Mouse (Mus musculus) myocyte (in vitro differentiated cells): ENCODE data around the gene Ndufs7. TPM values are rescaled to one million over a fixed set of nuclear protein-coding genes. Genes with fewer than 3 reads are reported as not detected.

Experiments
- H3K27me3 ChIP-seq: one replicate; pipeline ENCODE4 v1.6.1; 2011; ENCODE audit not compliant: control insufficient read depth, insufficient read depth, insufficient read length
- H3K36me3 ChIP-seq: one replicate; pipeline ENCODE4 v1.6.1; 2011; ENCODE audit not compliant: control insufficient read depth, insufficient read depth
- H3K4me2 ChIP-seq: one replicate; pipeline ENCODE4 v1.6.1; 2011; ENCODE audit warnings: low read depth, control low read depth
- H3K4me3 ChIP-seq: one replicate; pipeline ENCODE4 v1.5.1; 2011; ENCODE audit warnings: mild to moderate bottlenecking, control low read depth, moderate library complexity
- H3K79me2 ChIP-seq: one replicate; pipeline ENCODE4 v1.6.1; 2011; ENCODE audit not compliant: control insufficient read depth, insufficient read depth
- H3ac ChIP-seq: one replicate; pipeline ENCODE4 v1.6.1; 2011; ENCODE audit not compliant: control insufficient read depth, insufficient read length
- CEBPB ChIP-seq: IDR thresholded peaks from 2 replicates; pipeline ENCODE4 v1.6.1; 2011; ENCODE audit warnings: mild to moderate bottlenecking, moderate library complexity; ENCODE audit not compliant: poor library complexity, insufficient read depth, severe bottlenecking
- E2F4 ChIP-seq: IDR thresholded peaks from one replicate; pipeline ENCODE4 v1.6.1; 2011; ENCODE audit warnings: mild to moderate bottlenecking, control low read depth, moderate library complexity; ENCODE audit not compliant: insufficient read depth
- MAX ChIP-seq: IDR thresholded peaks from one replicate; pipeline ENCODE4 v1.6.1; 2011; ENCODE audit warnings: low read depth, mild to moderate bottlenecking, control low read depth
- MYOD1 ChIP-seq, 3 experiments: IDR thresholded peaks; one replicate each; pipeline ENCODE4 v1.6.1; 2011; ENCODE audit warnings: control low read depth in 2 of 3, low read depth in 2 of 3, mild to moderate bottlenecking in 2 of 3, moderate library complexity in 1 of 3; ENCODE audit not compliant: insufficient read length in 2 of 3, control insufficient read depth in 1 of 3
- MYOG ChIP-seq, 3 experiments: IDR thresholded peaks; one replicate each; pipeline ENCODE4 v1.6.1; 2011; ENCODE audit warnings: control low read depth in 2 of 3, low read depth in 2 of 3, mild to moderate bottlenecking in 2 of 3; ENCODE audit not compliant: insufficient read length in 2 of 3, control insufficient read depth in 1 of 3, insufficient read depth in 1 of 3
- POLR2A ChIP-seq: IDR thresholded peaks from one replicate; pipeline ENCODE4 v1.6.1; 2011; ENCODE audit warnings: low read depth, mild to moderate bottlenecking, control low read depth, moderate library complexity; ENCODE audit not compliant: insufficient read length
- POLR2AphosphoS2 ChIP-seq: IDR thresholded peaks from one replicate; pipeline ENCODE4 v1.6.1; 2011; ENCODE audit warnings: low read depth, control low read depth; ENCODE audit not compliant: insufficient read length
- REST ChIP-seq: IDR thresholded peaks from one replicate; pipeline ENCODE4 v1.6.1; 2011; ENCODE audit warnings: mild to moderate bottlenecking, control low read depth, moderate library complexity; ENCODE audit not compliant: insufficient read depth, insufficient read length
- SRF ChIP-seq: IDR thresholded peaks from one replicate; pipeline ENCODE4 v1.6.1; 2011; ENCODE audit warnings: low read depth; ENCODE audit not compliant: control insufficient read depth, insufficient read length
- TCF12 ChIP-seq: IDR thresholded peaks from one replicate; pipeline ENCODE4 v1.6.1; 2011; ENCODE audit warnings: mild to moderate bottlenecking, control low read depth; ENCODE audit not compliant: poor library complexity, insufficient read depth, severe bottlenecking
- TCF3 ChIP-seq: IDR thresholded peaks from one replicate; pipeline ENCODE4 v1.6.1; 2011; ENCODE audit warnings: low read depth, control low read depth; ENCODE audit not compliant: insufficient read length
- USF1 ChIP-seq: IDR thresholded peaks from one replicate; pipeline ENCODE4 v1.6.1; 2011; ENCODE audit warnings: low read depth, mild to moderate bottlenecking, control low read depth, moderate library complexity
- polyA plus RNA-seq: library from polyadenylated mRNA; unstranded; fragments of >200 nt; fragmentation: generic; extraction: Trizol; gene quantifications from one replicate; pipeline ENCODE4 v1.2.1, GENCODE M21; 2012; ENCODE audit warnings: missing spikeins

Gene Ndufs7
- polyA plus RNA-seq, 1 experiment: 407 TPM

DNA sequence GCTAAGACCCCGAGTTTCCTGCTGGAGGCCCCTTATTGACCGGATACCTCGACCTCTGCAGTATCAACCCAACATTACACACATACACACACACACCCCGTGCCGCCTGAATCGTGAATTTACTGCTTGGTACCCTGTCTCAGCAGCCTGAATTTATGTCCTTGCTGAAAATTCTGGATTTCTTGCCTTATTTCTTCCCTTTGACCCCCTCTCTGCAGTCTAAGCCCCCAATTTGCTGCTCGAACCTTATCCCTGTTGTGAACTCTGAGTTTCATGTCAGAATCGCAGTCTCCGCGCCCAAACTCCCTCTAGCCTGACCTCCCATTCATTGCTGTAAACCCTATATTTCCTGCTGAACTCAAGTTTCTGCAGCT, 21.8 kb upstream of the Ndufs7 start:
- Histone ChIP-seq H3K4me3 (peak overlapping the region; percentile 33), H3K79me2 (peaks cover 21% of the 10 kb centered on the region), H3K36me3 (peaks cover 14% of the 10 kb centered on the region), H3K4me2 (peak overlapping the region; percentile 98), H3K27me3 (no peaks in the 10 kb centered on the region), H3ac (peak overlapping the region; percentile 14)
- TF ChIP-seq SRF (no peak), MYOD1 (IDR thresholded peaks at IDR 0.05; ENCODE audit: control insufficient read depth in 1 of 3, insufficient read length in 2 of 3, low read depth in 2 of 3) (no peak), POLR2AphosphoS2 (no peak), MYOG (IDR thresholded peaks at IDR 0.05; ENCODE audit: control insufficient read depth in 1 of 3, insufficient read depth in 1 of 3, insufficient read length in 2 of 3, low read depth in 2 of 3) (no peak), USF1 (no peak), POLR2A (no peak), MAX (no peak)

DNA sequence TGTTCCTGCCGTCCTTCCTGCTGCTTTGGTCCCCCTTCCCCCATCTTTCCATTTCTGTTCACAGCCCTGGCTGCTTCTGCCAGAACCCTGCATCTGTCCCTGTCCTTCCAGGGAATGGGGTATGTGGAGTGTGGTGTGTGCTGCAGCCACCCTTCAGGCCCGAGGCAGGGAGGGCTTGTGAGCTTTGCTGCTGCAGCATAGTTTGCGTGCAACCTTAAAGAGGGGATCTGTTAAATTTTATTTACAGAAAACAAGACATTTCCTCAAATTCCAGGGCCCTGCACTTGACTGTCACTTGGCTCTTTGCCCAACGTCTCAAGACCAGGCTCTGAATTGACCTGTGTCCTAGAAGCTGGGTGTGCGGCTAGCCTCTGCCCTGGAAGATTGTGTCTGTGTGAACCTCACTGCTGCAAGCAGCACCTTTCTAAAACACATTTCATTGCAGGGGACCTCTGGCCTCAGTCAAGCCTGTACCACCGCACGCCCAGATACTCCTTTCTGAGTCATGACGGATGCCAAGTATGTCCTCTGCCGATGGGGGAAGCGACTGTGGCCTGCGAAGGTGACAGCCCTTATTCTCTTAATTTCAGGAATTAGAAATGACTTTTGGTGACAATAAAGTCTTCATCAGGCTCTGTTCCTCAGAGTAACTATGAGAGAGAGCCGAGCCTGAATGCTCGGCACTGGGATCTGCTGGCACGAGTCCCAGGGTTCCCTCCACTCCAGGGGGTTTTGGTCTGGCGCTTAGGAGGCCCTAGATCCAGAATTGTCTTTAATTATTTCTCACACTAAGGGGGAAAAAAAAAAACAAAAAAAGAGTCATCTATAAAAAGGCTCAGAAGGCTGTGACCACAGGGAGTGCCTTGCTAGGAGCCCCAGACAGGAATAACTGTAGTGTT, 20.8 kb upstream of the Ndufs7 start:
- Histone ChIP-seq H3K4me3 (peak overlapping the region; percentile 33), H3K79me2 (peaks cover 21% of the 10 kb centered on the region), H3K4me2 (peak overlapping the region; percentile 98), H3K36me3 (peaks cover 14% of the 10 kb centered on the region), H3ac (no peak overlapping the region), H3K27me3 (no peaks in the 10 kb centered on the region)
- no peak for TF ChIP-seq CEBPB
- TF ChIP-seq SRF: no peak
- TF ChIP-seq REST: no peak
- peak in 2 of 3 experiments; percentile 5 to 58 for TF ChIP-seq MYOG (IDR thresholded peaks at IDR 0.05; ENCODE audit: control insufficient read depth in 1 of 3, insufficient read depth in 1 of 3, insufficient read length in 2 of 3, low read depth in 2 of 3)
- TF ChIP-seq USF1: no peak
- no peak for TF ChIP-seq POLR2A
- peak; percentile 94 to 98 (median 97) for TF ChIP-seq MYOD1 (IDR thresholded peaks at IDR 0.05; ENCODE audit: control insufficient read depth in 1 of 3, insufficient read length in 2 of 3, low read depth in 2 of 3)
- no peak for TF ChIP-seq E2F4
- TF ChIP-seq POLR2AphosphoS2: no peak
- peak; percentile 51 for TF ChIP-seq TCF12
- TF ChIP-seq MAX: no peak
- TF ChIP-seq TCF3: peak; percentile 45

DNA sequence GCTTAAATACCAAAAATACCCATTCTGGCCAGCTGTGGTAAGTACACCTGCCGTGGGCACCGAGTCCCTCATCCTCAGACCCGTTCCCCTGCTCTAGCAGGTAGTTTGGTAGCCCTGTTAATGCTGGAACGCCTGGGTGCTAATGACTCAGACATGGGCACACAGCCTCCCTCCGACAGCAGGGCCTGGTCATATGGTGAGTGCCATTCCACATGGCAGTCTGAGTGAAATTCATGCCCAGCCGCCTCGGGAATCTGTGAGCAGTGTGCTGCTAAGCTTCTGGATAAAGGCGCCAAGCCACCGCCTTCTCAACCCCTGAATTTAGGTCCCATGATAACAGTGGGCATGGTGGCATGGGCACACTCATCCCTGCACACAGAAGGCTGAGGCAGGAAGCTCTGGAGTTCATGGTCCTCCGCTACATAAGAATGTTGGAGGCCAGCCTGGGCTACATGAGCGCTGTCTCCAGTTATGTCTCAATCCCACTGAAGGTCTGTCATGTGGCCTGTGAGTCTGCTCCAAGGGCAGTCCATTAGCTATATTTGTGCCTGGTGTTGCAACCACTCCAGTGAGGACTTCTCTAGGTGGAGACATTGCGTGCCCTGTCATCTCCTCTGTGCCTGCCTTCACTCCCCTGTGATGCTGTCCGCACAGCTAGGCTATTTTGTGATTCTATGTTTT, 12.6 kb upstream of the Ndufs7 start:
- H3K4me2 ChIP-seq: no peak overlapping the region
- no peak overlapping the region for H3ac ChIP-seq
- H3K79me2 ChIP-seq: no peaks in the 10 kb centered on the region
- TF ChIP-seq MYOD1 (IDR thresholded peaks at IDR 0.05; ENCODE audit: control insufficient read depth in 1 of 3, insufficient read length in 2 of 3, low read depth in 2 of 3) (no peak), REST (no peak), MYOG (IDR thresholded peaks at IDR 0.05; ENCODE audit: control insufficient read depth in 1 of 3, insufficient read depth in 1 of 3, insufficient read length in 2 of 3, low read depth in 2 of 3) (no peak)
- H3K27me3 ChIP-seq: no peaks in the 10 kb centered on the region
- no peak overlapping the region for H3K4me3 ChIP-seq
- peaks cover 11% of the 10 kb centered on the region for H3K36me3 ChIP-seq

DNA sequence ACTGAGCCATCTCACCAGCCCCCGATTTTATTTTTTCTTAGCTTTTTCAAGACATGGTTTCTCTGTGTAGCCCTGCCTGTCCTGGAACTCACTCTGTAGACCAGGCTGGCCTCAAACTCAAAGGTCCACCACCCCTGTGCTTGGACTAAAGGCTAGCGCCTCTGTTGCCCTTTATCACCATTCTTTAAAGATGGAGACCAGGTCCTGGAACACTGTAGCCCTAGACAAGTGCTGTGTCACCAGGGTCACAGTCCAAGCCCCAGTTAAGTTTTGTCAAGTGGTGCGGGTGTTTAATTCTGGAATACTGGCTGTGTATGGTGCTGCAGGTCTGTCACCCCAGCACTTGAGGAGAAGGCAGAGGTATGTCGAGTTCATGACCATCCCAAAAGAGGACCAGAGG, 11.9 kb upstream of the Ndufs7 start:
- no peak overlapping the region for H3ac ChIP-seq
- H3K27me3 ChIP-seq: no peaks in the 10 kb centered on the region
- TF ChIP-seq POLR2A (no peak), CEBPB (no peak), SRF (no peak), TCF3 (no peak), REST (no peak), MYOD1 (IDR thresholded peaks at IDR 0.05; ENCODE audit: control insufficient read depth in 1 of 3, insufficient read length in 2 of 3, low read depth in 2 of 3) (no peak), POLR2AphosphoS2 (no peak), USF1 (no peak), TCF12 (no peak), MAX (no peak), E2F4 (no peak), MYOG (IDR thresholded peaks at IDR 0.05; ENCODE audit: control insufficient read depth in 1 of 3, insufficient read depth in 1 of 3, insufficient read length in 2 of 3, low read depth in 2 of 3) (no peak)
- H3K4me3 ChIP-seq: no peak overlapping the region
- no peaks in the 10 kb centered on the region for H3K79me2 ChIP-seq
- H3K36me3 ChIP-seq: peaks cover 11% of the 10 kb centered on the region
- H3K4me2 ChIP-seq: no peak overlapping the region

DNA sequence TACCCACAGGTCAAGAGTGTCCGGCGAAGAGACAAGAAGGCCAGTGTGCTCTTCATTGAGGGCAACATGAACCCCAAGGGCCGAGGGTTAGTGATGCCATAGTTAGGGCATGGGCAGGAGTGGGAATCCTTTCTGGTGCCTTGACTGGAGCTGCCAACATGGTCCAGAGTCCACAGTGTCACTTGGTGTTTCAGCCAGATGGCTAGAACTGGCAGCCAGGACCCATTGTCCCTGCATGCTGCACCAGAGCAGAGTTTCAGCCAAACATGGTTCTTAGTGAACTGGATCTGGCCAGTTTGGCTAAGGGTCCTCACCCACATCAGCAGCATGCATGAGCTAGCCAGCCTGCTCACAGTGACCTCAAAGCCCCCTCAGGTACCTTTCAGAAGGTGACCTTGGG, 10.6 kb upstream of the Ndufs7 start:
- Histone ChIP-seq H3K36me3 (peaks cover 11% of the 10 kb centered on the region), H3ac (no peak overlapping the region), H3K4me2 (no peak overlapping the region), H3K4me3 (no peak overlapping the region), H3K27me3 (no peaks in the 10 kb centered on the region), H3K79me2 (no peaks in the 10 kb centered on the region)
- TF ChIP-seq TCF12: no peak
- no peak for TF ChIP-seq USF1
- no peak for TF ChIP-seq REST
- TF ChIP-seq MYOG (IDR thresholded peaks at IDR 0.05; ENCODE audit: control insufficient read depth in 1 of 3, insufficient read depth in 1 of 3, insufficient read length in 2 of 3, low read depth in 2 of 3): no peak
- no peak for TF ChIP-seq SRF
- TF ChIP-seq MAX: no peak
- no peak for TF ChIP-seq POLR2A
- no peak for TF ChIP-seq POLR2AphosphoS2
- TF ChIP-seq CEBPB: no peak
- TF ChIP-seq E2F4: no peak
- no peak for TF ChIP-seq TCF3
- no peak for TF ChIP-seq MYOD1 (IDR thresholded peaks at IDR 0.05; ENCODE audit: control insufficient read depth in 1 of 3, insufficient read length in 2 of 3, low read depth in 2 of 3)
